Mouse (Mus musculus): ENCODE results near the gene Larp7.

DNA sequence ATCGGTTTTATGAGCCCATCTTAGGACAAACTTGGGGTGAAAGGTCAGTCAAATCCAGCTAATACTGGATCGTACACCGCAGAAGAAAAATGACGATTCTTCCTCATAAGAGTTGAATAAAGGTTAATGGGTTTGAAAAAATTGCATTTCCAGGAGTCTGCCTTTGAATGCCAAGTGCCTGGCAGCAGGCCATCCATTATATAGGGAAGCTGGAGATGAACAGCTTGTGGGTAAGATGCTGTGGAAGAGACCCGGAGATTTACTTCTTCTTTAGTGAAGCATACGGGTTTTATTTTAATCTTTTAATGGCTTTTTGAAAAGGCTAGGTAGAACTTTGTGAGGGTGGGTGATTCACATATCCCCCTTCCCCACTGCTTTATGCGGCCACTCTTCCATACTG lies 65.8 kb downstream of the Larp7 start:
- TF ChIP-seq CTCF (IDR thresholded peaks at IDR 0.05) (no peak), POLR2A (IDR thresholded peaks at IDR 0.05; ENCODE audit: insufficient read depth, low read depth, low read length) (no peak)
